Mouse (Mus musculus): Measurements from ENCODE around the gene Creg1.
A peak's percentile ranks its signal among the peaks of the same experiment; 100 is the strongest.
"Not testable (repeated sequence)": the region's sequence is repeated elsewhere in the genome, so short reads cannot be mapped to it uniquely, and the experiment has no call there.

The Creg1 gene

GRCm38 (mm10) chr1:165751838-165752237, 11.7 kb upstream of the Creg1 start:
- no peak for DNase-seq (ENCODE audit: low spot score)

- no peak for DNase-seq (ENCODE audit: low spot score)
Measured at GRCm38 (mm10) chr1:165754205-165754604, 9.3 kb upstream of the Creg1 start.

GRCm38 (mm10) chr1:165755194-165755593, 8.4 kb upstream of the Creg1 start:
- DNase-seq (ENCODE audit: low spot score): no peak

- DNase-seq (ENCODE audit: low spot score): no peak
Measured at GRCm38 (mm10) chr1:165761522-165762305, 1.8 kb upstream of the Creg1 start.

- DNase-seq (ENCODE audit: low spot score): not testable (repeated sequence)
Measured at GRCm38 (mm10) chr1:165762498-165762897, 1.0 kb upstream of the Creg1 start.

GRCm38 (mm10) chr1:165762914-165763634, 472 bp upstream of the Creg1 start:
- no peak for DNase-seq (ENCODE audit: low spot score)

- no peak for DNase-seq (ENCODE audit: low spot score)
Measured at GRCm38 (mm10) chr1:165764571-165764970, 1.0 kb downstream of the Creg1 start.

GRCm38 (mm10) chr1:165765041-165765440, 1.5 kb downstream of the Creg1 start:
- no peak for DNase-seq (ENCODE audit: low spot score)

- DNase-seq (ENCODE audit: low spot score): no peak
Measured at GRCm38 (mm10) chr1:165765651-165766294, 2.2 kb downstream of the Creg1 start.

GRCm38 (mm10) chr1:165766295-165766890, 2.8 kb downstream of the Creg1 start:
- no peak for DNase-seq (ENCODE audit: low spot score)

- DNase-seq (ENCODE audit: low spot score): no peak
Measured at GRCm38 (mm10) chr1:165768894-165769512, 5.5 kb downstream of the Creg1 start.

GRCm38 (mm10) chr1:165770181-165770759, 6.7 kb downstream of the Creg1 start:
- no peak for DNase-seq (ENCODE audit: low spot score)

GRCm38 (mm10) chr1:165771491-165771897, 7.9 kb downstream of the Creg1 start:
- peak; percentile 80 for DNase-seq (ENCODE audit: low spot score)

- no peak for DNase-seq (ENCODE audit: low spot score)
Measured at GRCm38 (mm10) chr1:165771998-165772397, 8.5 kb downstream of the Creg1 start.

GRCm38 (mm10) chr1:165775518-165776294, 12.2 kb downstream of the Creg1 start:
- no peak for DNase-seq (ENCODE audit: low spot score)

- no peak for DNase-seq (ENCODE audit: low spot score)
Measured at GRCm38 (mm10) chr1:165779954-165780585, 16.5 kb downstream of the Creg1 start.

- peak; percentile 42 for DNase-seq (ENCODE audit: low spot score)
Measured at GRCm38 (mm10) chr1:165780586-165781111, 17.1 kb downstream of the Creg1 start.

GRCm38 (mm10) chr1:165781426-165781825, 17.9 kb downstream of the Creg1 start:
- no peak for DNase-seq (ENCODE audit: low spot score)

- no peak for DNase-seq (ENCODE audit: low spot score)
Measured at GRCm38 (mm10) chr1:165781911-165782310, 18.4 kb downstream of the Creg1 start.

GRCm38 (mm10) chr1:165786296-165786695, 22.8 kb downstream of the Creg1 start:
- DNase-seq (ENCODE audit: low spot score): no peak

Measured in ovary, postnatal 36 days (tissue).